Mouse (Mus musculus): ENCODE results near the gene Trub1. TPM values are rescaled to one million over a fixed set of nuclear protein-coding genes. Genes with fewer than 3 reads are reported as not detected.

The Trub1 gene
- polyA plus RNA-seq, 1 experiment: 5.4 TPM

GRCm38 (mm10) chr19:57498110-57498743 lies 45.5 kb downstream of the Trub1 start:
- TF ChIP-seq MYOG (IDR thresholded peaks at IDR 0.05; ENCODE audit: control insufficient read depth, extremely low read depth, insufficient read length) (no peak), USF1 (IDR thresholded peaks at IDR 0.05; ENCODE audit: low read depth) (no peak), MYOD1 (IDR thresholded peaks at IDR 0.05; ENCODE audit: control insufficient read depth, insufficient read length, low read depth) (no peak), CTCF (IDR thresholded peaks at IDR 0.05; ENCODE audit: control insufficient read depth, insufficient read depth, insufficient read length) (no peak), FOSL1 (IDR thresholded peaks at IDR 0.05; ENCODE audit: insufficient read depth, low read length, poor library complexity, severe bottlenecking) (no peak), MAX (IDR thresholded peaks at IDR 0.05) (no peak), CEBPB (IDR thresholded peaks at IDR 0.05; ENCODE audit: low read depth) (no peak)
- no peaks in the 10 kb centered on the region for H3K36me3 ChIP-seq (ENCODE audit: control insufficient read depth, insufficient read depth)
- H3K79me3 ChIP-seq (ENCODE audit: low read depth): no peaks in the 10 kb centered on the region
- no peak overlapping the region for H3K4me3 ChIP-seq (ENCODE audit: insufficient read depth, poor library complexity, severe bottlenecking)
- no peak overlapping the region for H3ac ChIP-seq (ENCODE audit: control insufficient read depth, insufficient read length, low read depth)
- peaks cover under 1% of the 10 kb centered on the region for H3K27me3 ChIP-seq (ENCODE audit: control insufficient read depth, insufficient read depth, insufficient read length)
- H3K79me2 ChIP-seq (ENCODE audit: control insufficient read depth, insufficient read depth): no peaks in the 10 kb centered on the region

- H3K4me3 ChIP-seq (ENCODE audit: insufficient read depth, poor library complexity, severe bottlenecking): no peak overlapping the region
- no peaks in the 10 kb centered on the region for H3K79me3 ChIP-seq (ENCODE audit: low read depth)
- no peaks in the 10 kb centered on the region for H3K36me3 ChIP-seq (ENCODE audit: control insufficient read depth, insufficient read depth)
- TF ChIP-seq MYOD1 (IDR thresholded peaks at IDR 0.05; ENCODE audit: control insufficient read depth, insufficient read length, low read depth): no peak
- peaks cover 3% of the 10 kb centered on the region for H3K27me3 ChIP-seq (ENCODE audit: control insufficient read depth, insufficient read depth, insufficient read length)
- no peaks in the 10 kb centered on the region for H3K79me2 ChIP-seq (ENCODE audit: control insufficient read depth, insufficient read depth)
- H3ac ChIP-seq (ENCODE audit: control insufficient read depth, insufficient read length, low read depth): no peak overlapping the region
Observed at GRCm38 (mm10) chr19:57498884-57499410, 46.2 kb downstream of the Trub1 start.

- Histone ChIP-seq H3K27me3 (ENCODE audit: control insufficient read depth, insufficient read depth, insufficient read length) (peaks cover 3% of the 10 kb centered on the region), H3K36me3 (ENCODE audit: control insufficient read depth, insufficient read depth) (no peaks in the 10 kb centered on the region), H3K4me3 (ENCODE audit: insufficient read depth, poor library complexity, severe bottlenecking) (no peak overlapping the region), H3ac (ENCODE audit: control insufficient read depth, insufficient read length, low read depth) (no peak overlapping the region), H3K79me2 (ENCODE audit: control insufficient read depth, insufficient read depth) (no peaks in the 10 kb centered on the region), H3K79me3 (ENCODE audit: low read depth) (no peaks in the 10 kb centered on the region)
- TF ChIP-seq MAX (IDR thresholded peaks at IDR 0.05) (no peak), MYOG (IDR thresholded peaks at IDR 0.05; ENCODE audit: control insufficient read depth, extremely low read depth, insufficient read length) (no peak), CEBPB (IDR thresholded peaks at IDR 0.05; ENCODE audit: low read depth) (no peak), USF1 (IDR thresholded peaks at IDR 0.05; ENCODE audit: low read depth) (no peak), CTCF (IDR thresholded peaks at IDR 0.05; ENCODE audit: control insufficient read depth, insufficient read depth, insufficient read length) (no peak), MYOD1 (IDR thresholded peaks at IDR 0.05; ENCODE audit: control insufficient read depth, insufficient read length, low read depth) (no peak), FOSL1 (IDR thresholded peaks at IDR 0.05; ENCODE audit: insufficient read depth, low read length, poor library complexity, severe bottlenecking) (no peak)
Observed at GRCm38 (mm10) chr19:57500254-57500653, 47.5 kb downstream of the Trub1 start.

- no peaks in the 10 kb centered on the region for H3K36me3 ChIP-seq (ENCODE audit: control insufficient read depth, insufficient read depth)
- peaks cover 3% of the 10 kb centered on the region for H3K27me3 ChIP-seq (ENCODE audit: control insufficient read depth, insufficient read depth, insufficient read length)
- no peaks in the 10 kb centered on the region for H3K79me3 ChIP-seq (ENCODE audit: low read depth)
- no peaks in the 10 kb centered on the region for H3K79me2 ChIP-seq (ENCODE audit: control insufficient read depth, insufficient read depth)
- H3K4me3 ChIP-seq (ENCODE audit: insufficient read depth, poor library complexity, severe bottlenecking): no peak overlapping the region
- TF ChIP-seq MAX (IDR thresholded peaks at IDR 0.05) (no peak), FOSL1 (IDR thresholded peaks at IDR 0.05; ENCODE audit: insufficient read depth, low read length, poor library complexity, severe bottlenecking) (no peak), CTCF (IDR thresholded peaks at IDR 0.05; ENCODE audit: control insufficient read depth, insufficient read depth, insufficient read length) (no peak), MYOG (IDR thresholded peaks at IDR 0.05; ENCODE audit: control insufficient read depth, extremely low read depth, insufficient read length) (no peak), USF1 (IDR thresholded peaks at IDR 0.05; ENCODE audit: low read depth) (no peak), CEBPB (IDR thresholded peaks at IDR 0.05; ENCODE audit: low read depth) (no peak), MYOD1 (IDR thresholded peaks at IDR 0.05; ENCODE audit: control insufficient read depth, insufficient read length, low read depth) (no peak)
- H3ac ChIP-seq (ENCODE audit: control insufficient read depth, insufficient read length, low read depth): no peak overlapping the region
Observed at GRCm38 (mm10) chr19:57503144-57503543, 50.4 kb downstream of the Trub1 start.

GRCm38 (mm10) chr19:57505048-57505932 lies 52.6 kb downstream of the Trub1 start:
- H3ac ChIP-seq (ENCODE audit: control insufficient read depth, insufficient read length, low read depth): no peak overlapping the region
- no peak for TF ChIP-seq MYOG (IDR thresholded peaks at IDR 0.05; ENCODE audit: control insufficient read depth, extremely low read depth, insufficient read length)
- no peak for TF ChIP-seq MAX (IDR thresholded peaks at IDR 0.05)
- no peak for TF ChIP-seq FOSL1 (IDR thresholded peaks at IDR 0.05; ENCODE audit: insufficient read depth, low read length, poor library complexity, severe bottlenecking)
- no peak for TF ChIP-seq USF1 (IDR thresholded peaks at IDR 0.05; ENCODE audit: low read depth)
- no peak for TF ChIP-seq CTCF (IDR thresholded peaks at IDR 0.05; ENCODE audit: control insufficient read depth, insufficient read depth, insufficient read length)

More at GRCm38 (mm10) chr19:57505048-57505932, 52.6 kb downstream of the Trub1 start:
- H3K36me3 ChIP-seq (ENCODE audit: control insufficient read depth, insufficient read depth): no peaks in the 10 kb centered on the region
- H3K79me2 ChIP-seq (ENCODE audit: control insufficient read depth, insufficient read depth): no peaks in the 10 kb centered on the region
- H3K27me3 ChIP-seq (ENCODE audit: control insufficient read depth, insufficient read depth, insufficient read length): peaks cover 3% of the 10 kb centered on the region
- H3K79me3 ChIP-seq (ENCODE audit: low read depth): no peaks in the 10 kb centered on the region
- no peak overlapping the region for H3K4me3 ChIP-seq (ENCODE audit: insufficient read depth, poor library complexity, severe bottlenecking)
